Mouse (Mus musculus) heart, postnatal 36 days (tissue): ENCODE results near the gene Ttc33. TPM values are rescaled to one million over a fixed set of nuclear protein-coding genes. Genes with fewer than 3 reads are reported as not detected.

Experiments used
- DNase-seq, 2 experiments: peaks; one replicate each; pipeline ENCODE4 v3.0.0; 2021 to 2022
- intact Hi-C: fragments of 180-260 bp; cut with DNase I; formaldehyde crosslinking; loops from one replicate; pipeline ENCODE4 v1.15.1; 2025
- total RNA-seq, 2 experiments: library from RNA; stranded (reverse); gene quantifications; 2 replicates each; pipeline ENCODE4 v1.2.3; 2021

Gene Ttc33
- 10 to 100 TPM; 38.2 to 40.7 TPM for total RNA-seq

DNA sequence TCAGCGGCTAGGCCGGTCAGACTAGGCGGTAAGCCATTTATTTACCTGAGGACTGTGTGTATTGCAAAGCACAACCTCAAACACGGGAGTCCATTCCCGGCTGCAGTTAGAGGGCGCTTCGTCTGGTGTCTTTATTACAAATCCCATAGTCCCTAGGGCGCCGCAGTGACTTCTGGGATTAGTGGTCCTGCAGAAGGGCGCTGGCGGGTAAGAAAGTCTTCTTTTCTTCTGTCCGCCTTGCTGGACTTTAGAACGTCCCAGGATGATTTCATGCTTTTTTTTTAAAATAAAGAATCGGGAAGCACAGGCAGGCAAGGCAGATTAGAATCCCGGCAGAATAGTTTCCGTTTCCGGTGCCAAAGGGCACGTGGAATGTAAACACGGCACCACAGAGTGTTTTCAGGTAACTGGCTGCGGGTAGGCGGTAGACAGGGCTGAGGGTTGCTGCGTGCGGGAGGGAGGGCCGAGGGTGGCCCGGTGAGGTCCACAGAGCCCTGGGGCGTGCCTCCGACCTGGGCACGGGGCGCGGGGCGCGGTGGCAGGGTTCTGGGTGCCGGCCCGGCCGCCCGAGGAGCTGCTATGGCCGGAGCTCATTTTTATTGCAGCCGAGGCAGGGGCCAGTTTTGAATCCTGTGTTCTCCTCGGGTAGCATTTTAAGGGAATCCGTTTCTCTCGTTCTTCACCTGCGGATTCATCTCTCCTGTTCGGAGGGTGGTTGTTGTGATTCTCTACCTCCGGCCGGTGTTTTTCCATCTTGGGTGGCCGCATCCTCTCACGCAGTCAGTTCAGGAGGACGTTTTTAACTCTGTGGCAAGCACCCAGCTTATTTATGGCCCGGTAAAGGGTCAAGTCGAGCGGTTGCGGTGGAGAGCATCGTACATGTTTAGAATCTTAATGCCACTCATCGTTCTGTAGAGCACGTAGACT is at the start of gene Ttc33:
Gene Ttc33, plus strand, starts transcription at position 160 of the 927 bp plus-strand sequence.
- intact Hi-C loops, result loop anchor here (2.0 kb wide), 1 partner anchor 43 kb away; the partner anchor contains the start of gene Prkaa1
- peak; percentile 77 to 82 for DNase-seq

DNA sequence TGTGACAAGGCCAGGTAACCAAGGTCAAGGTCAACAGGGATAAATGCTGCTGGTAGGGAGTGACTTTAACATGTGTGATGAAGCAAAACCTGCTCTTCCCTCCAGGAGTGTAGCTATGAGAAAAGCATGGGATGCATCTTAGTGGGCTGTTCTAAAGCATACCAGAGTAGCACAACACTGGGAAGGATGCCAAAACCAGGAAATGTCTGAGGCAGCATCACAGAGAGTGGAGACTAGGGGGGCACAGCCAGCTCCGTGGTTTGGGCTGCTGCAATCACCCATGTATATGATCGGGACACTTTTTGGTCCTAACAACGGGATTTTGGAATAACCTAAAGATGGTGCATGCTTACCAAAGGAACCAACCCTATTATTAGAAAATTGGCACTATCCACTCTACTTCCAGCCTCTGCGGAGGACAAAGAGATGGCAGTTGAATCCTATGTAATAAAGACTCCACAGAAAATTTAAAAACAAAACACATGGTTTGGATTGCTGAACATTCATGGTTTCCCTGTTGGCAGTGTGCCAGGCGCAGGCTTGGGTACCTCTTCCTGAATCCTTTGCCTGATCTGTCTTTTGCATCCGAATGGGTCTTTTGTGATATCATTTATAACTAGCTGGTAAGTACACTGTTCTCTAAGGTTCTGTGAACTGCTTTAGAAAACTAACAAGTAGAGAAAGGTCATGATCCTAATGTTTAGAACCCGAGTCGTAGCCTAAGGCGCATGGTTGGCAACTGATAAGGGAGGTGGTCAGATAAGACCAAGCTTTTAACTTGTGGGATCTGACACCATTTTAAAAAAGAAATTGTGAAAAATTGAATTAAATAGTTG is 47.1 kb upstream of the Ttc33 start:
- no peak for DNase-seq

DNA sequence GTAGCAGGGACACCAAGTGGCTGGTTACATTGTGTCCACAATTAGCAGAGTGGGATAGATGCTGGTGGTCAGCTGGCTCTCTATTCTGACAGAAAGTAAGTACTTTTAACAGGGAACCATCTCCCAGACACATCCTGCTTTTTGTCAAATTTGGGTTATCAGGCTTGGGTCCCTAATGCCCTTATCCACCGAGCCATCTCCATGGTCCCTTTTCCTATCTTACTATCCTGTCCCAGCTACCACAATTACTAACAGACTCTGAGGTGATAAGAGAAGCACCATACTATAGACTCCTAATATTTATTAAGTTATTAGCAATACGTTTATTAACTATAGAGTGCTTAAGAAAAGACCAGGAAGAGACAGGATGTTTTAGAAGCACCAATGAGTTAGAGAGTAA is 46.0 kb upstream of the Ttc33 start:
- no peak for DNase-seq
- intact Hi-C loops, result no loop called here

More for the DNA sequence above, 47.1 kb upstream of the Ttc33 start:
- intact Hi-C loops, result no loop called here

DNA sequence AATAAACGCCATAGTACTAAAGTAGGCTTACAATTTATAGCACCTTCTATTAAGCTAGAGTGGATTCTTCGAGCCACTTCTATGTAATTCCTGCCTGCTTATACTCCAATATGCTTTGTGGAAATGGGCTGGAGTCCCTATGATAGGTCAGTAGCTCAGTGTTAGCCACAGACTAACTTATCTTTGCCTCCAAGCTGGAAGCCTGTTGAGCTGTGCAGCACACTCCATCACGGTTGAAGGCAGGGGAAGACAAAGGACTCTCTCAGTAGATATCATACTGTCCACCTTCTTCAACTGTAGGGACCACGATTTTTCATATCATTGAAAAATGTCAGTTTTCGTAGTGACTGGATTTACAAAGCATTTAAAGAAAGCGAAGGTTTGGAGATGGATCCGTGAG is 45.5 kb upstream of the Ttc33 start:
- intact Hi-C loops, result no loop called here
- DNase-seq, result no peak

DNA sequence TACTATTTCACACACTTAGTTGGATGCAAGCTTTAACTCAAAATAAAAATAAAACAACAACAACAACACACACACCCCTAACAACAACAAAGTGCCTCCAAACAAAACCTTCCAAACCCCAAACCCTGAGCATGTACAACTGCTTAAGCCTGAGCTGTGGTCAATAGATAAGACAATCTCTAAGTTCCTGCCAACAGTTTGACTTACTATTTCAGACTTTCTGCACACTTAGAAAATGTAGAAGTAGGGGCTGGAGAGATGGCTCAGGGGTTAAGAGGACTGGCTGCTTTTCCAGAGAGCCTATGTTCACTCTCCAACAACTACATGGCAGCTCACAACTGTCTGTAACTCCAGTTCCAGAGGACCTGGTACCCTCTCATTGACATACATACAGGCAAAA is 45.0 kb upstream of the Ttc33 start:
- intact Hi-C loops, result no loop called here
- no peak for DNase-seq

DNA sequence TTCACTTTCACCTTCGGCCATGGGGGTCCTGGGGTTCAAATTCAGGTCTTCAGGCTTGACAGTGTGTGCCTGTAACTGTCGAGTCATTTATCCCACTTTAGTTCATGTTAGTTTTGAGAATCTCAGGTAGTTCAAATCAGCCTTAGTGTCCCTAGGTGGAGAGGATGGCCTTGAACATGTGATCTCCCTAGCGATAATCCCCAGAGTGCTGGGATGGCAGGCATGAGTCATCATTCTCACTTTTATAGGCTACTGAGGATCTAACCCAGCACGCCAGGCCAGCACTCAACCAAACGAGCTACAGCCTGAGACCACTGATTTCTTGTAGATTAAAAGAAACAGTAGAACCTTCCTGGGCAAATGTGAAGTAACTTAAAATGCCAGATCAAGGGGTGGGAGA is 43.3 kb upstream of the Ttc33 start:
- DNase-seq, result no peak
- intact Hi-C loops, result loop anchor here (2.0 kb wide), 1 partner anchor 43 kb away; the partner anchor contains the start of gene Ttc33

DNA sequence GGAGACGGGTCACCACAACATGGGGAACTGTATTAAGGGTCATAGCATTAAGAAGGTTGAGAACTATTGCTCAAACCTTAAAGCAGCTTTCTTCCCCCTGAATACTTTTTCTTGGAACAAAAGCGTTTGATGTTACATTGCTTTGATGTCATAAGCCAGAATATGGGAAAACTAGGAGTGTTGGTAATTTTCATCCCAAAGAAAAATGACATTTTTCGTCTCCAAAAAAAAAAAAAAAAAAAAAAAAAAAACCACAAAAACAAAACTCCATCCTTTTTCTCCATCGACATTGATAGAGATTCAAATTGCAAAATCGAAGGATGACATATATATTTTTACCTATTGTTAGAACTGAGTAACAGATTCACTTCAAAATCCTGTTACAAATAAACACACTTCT is 42.6 kb upstream of the Ttc33 start:
- no peak for DNase-seq
- intact Hi-C loops, result loop anchor here (2.0 kb wide), 1 partner anchor 42 kb away; the partner anchor contains the start of gene Ttc33

DNA sequence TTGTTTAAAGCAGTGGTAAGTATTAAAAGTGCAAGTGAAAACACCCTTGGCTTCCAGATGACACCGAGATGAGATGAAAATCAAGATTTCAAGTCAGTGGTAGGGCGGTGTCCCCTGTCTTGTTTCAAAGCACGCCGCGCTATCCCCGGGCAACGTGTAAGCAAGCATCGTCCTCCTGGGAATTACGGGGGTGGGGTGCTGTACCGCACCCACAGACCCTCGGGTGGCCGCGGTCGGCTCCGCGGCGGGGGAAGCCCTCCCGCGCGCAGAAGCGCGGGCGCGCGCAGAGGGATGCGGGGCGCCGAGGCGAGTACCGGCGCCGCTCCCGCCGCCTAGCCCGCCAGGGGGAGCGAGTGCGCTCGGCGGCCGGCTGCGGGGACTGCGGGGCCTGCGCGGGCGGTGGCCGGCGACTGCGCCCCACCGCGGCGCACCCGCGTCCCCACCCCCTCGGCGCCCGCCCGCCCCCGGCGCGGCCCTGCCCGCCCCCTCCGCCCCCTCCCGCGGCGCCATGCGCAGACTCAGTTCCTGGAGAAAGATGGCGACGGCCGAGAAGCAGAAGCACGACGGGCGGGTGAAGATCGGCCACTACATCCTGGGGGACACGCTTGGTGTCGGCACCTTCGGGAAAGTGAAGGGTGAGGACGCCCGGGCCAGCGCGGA is 41.8 kb upstream of the Ttc33 start, which contains the start of gene Prkaa1:
Gene Prkaa1, plus strand, starts transcription at position 501 of the 660 bp plus-strand sequence.
- intact Hi-C loops, result loop anchor here (2.0 kb wide), 1 partner anchor 41 kb away; the partner anchor contains the start of gene Ttc33
- DNase-seq, result peak; percentile 75 to 83

DNA sequence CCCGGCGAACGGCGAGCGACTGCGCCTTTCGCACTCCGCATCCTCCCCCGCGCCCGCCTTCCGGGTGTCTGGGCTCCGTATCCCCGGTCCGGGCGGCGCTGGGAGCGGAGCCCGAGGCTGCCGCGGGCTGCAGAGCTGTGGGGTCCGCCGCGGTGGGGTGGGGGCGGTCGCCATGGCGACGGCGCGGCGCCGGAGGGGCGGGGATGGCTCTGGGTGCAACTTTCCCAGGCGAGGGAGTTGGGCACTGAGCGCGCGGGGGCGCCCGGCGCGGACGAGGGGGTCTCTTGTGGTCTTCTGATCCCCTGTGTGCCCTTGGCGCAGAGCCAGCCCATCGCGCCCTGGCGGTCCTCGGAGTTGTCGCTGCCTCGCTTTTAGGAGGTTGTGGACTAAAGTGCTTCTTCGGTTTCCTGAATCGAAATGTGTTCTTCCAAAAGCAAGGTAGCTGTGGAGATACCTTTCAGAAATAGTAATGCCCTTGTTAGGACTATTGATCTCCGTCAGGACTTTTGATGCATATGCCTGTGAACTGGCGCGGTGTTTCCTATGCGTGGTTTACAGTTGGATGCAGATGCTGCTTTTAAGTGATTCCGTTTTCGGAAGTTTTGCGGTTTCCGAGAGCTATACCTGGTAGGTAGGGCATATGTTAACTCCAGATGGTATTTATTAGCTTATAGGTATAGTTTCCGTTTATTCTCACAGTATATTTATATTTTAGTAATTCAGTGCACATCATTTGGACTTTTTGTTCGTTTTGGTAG is 41.1 kb upstream of the Ttc33 start:
- DNase-seq, result peak in 1 of 2 experiments; percentile 66
- intact Hi-C loops, result no loop called here

DNA sequence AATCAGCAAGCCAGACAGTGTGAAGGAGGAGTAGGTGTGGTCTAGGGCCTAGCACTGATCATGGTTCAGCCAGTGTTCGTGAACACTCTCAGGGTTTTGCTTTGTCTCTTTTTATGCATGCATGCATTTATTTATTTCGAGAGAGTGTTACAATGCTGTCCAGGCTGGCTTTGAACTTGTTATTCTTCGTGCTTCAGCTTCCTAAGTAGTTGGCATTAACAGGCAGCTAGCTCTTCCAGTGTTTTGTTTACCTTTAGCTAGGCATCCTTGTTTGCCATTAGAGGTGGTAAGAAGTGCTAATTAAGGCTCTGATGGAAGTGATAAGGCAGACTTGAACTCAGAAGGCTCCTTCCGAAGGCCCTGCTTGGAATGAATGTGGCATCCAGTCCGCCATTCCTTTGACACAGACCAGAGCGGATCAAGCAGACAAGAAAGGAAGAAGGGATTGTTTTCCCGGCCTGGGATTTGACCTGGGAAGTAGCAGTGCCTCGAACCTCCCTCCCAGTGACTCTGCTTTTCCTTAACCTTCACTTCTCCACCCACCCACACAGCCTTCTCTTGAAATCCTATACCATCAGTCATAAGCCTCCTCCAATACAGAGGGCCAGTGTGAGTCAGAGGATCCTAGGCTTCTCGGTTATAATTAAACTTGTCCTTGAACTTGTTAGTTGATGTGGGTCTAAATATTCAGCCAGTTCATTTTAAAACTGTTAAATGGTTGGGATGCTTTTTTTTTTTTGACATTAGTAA is 40.0 kb upstream of the Ttc33 start:
- no peak for DNase-seq
- intact Hi-C loops, result loop anchor here (1.0 kb wide), 1 partner anchor 29 kb away; the partner anchor contains the start of gene Rpl37

DNA sequence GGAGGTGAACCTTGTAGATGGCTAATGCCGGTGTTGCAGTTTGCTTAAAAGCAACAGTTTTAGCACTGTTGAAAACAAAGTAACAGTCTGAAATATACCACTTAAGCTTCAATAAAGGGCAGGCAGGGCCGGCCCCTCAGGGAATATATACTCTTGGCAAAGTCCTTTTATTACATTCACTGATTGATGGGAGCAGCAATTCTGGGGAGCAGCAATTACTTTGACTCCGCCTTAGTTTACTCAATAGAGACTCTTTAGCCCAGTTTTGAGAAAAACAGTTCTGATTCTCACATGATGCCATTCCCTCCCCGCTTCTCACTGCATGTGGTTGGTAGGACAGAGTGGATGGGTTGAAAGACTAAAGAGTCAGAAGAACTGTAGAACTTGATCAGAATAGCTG is 36.1 kb upstream of the Ttc33 start:
- DNase-seq, result no peak
- intact Hi-C loops, result no loop called here

DNA sequence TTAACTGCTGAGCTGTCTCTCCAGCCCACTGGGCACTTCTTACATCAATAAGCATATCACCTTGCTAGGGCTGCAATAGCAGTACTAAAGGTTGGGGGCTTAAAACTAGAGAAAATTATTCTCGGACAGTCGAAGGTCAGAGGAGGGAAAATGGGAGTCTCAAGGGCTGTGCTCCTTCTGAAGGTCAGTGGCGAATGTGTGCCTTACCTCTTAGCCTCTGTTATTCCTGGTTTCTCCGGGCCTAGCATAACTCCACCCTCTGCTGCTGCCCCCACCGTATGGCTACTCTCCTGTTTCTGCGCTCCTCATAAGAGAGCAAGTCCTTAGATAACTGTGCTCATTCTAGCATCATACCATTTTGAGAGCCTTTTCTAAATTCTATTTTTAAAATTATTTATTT is 33.2 kb upstream of the Ttc33 start:
- DNase-seq, result no peak
- intact Hi-C loops, result no loop called here

DNA sequence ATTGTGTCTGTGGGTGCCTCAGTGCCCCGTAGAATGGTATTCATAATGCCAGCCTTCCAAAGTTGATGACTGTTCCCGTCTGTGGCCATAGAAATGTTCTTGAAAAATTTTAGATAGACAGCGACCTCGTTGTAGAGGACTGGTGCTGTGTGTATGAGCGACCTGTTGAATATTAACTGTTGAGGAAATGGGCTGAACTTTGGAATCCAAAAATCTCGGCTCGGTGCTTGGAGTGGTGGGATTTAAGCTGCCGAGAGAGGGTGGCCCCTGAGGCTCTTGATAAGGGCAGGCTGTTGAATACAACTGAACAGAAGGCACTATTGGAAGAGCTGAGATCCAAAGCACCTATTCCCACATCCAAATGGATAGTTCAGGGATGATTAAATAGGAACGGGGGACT is 30.7 kb upstream of the Ttc33 start:
- intact Hi-C loops, result loop anchor here (5.0 kb wide), 1 partner anchor 37 kb away; the partner anchor contains the start of gene Rpl37
- DNase-seq, result no peak

DNA sequence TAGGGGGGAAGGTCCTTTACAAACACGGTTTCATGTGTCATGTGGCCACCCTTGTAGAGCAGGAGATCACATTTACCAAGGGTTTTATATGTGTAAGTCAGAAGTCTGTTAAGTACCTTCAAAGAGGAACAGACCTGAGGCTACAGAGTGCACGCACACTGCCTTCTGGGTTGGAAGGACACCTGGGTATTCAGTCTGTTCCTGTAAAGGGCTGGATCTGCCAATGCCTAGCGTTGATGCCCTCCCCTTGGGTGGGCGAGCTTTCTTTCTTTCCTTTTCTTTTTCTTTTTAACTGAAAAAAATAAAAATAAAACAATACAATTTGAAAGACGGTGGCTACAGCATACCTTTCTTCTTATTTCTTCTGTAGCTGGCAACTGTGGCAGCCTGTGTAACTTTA is 30.2 kb upstream of the Ttc33 start:
- intact Hi-C loops, result loop anchor here (5.0 kb wide), 1 partner anchor 38 kb away; the partner anchor contains the start of gene Rpl37
- no peak for DNase-seq

DNA sequence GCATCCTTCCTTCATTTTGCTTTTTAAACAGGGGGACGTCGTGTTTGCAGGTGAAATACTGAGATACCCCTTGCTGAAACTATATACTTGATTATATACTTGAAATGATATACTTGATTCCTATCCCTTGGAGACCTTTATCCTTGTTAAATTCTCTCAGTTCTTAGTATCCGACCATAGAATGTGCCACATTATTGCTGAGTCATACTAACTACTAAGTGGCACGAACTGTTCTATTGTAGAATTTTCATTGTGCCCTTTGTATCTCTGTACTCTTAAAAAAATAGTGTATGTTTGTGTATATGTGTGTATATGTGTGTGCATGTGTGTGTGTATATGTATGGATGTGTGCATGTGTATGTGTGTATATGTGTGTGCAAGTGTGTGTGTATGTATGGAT is 29.0 kb upstream of the Ttc33 start:
- no peak for DNase-seq

DNA sequence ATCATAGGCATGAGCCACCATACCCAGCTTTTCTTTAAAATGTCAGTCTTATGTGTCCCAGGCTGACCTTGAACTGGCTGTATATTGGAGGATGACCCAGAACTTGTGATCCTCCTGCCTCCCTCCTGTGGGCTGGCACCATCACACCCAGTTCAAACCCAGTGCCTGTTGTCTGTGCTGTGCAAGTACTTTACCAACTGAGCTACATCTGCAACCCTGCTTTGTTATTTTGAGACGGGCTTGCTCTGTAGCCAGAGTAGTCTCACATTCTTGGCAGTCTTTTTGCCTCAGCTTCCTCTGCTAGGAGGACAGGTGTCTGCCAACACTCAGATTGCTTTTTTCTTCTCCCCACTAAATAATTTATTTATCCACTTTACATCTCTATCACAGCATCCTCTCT is 27.9 kb upstream of the Ttc33 start:
- intact Hi-C loops, result loop anchor here (5.0 kb wide), 1 partner anchor 40 kb away; the partner anchor contains the start of gene Rpl37
- no peak for DNase-seq

More for the DNA sequence above, 29.0 kb upstream of the Ttc33 start:
- intact Hi-C loops, result loop anchor here (5.0 kb wide), 1 partner anchor 39 kb away; the partner anchor contains the start of gene Rpl37

DNA sequence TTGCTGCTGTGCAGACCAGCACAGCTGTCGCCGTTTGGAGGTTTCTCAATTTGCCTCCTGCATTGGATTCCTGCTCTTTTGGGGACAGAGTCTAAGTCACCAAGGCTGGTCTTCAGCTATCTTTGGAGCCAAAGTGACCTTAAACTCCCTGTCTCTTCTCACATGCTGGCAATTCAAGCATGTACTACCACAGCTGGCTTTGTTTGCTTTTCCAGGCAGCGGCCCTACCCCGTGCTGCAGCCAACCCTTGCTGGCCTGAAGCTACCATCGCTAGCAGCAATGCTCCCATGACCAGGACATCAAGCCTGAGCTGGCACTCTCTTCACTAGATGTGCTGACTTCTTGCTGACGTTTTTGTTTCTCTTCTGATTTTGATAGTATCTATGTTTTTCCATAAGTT is 26.5 kb upstream of the Ttc33 start:
- intact Hi-C loops, result loop anchor here (5.0 kb wide), 1 partner anchor 42 kb away; the partner anchor contains the start of gene Rpl37
- peak; percentile 32 to 33 for DNase-seq

DNA sequence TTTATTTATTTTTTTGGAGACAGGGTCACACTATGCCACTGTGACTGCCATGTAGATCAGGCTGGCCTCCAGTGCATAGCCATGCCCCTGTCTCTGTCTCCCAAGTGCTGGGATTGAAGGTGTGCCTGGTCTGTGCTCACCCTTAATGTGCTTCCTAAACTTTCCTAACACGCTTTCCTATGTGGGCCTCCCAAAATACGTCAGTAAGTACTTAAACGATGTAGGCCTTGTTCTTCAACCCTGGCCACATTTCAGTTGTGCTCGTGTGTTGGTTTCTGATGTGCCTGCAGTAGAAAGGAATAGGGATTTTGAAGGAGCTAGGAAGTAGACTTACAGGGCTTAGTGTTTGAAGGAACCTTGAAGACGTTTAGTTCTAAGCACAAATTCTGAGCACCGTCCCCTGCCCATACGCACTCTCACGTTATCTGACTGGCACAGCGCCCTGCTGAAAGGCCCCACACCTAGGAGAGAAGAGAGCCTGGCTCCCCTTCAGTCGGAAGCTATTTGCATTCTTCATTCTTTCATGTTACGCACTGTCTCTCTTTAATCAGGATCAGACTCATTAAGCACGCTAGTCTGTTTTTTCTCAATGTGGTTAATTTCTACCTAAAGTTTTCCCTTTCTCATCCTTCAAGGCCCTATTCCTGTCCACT is 20.1 kb upstream of the Ttc33 start:
- intact Hi-C loops, result no loop called here
- DNase-seq, result no peak
